9 mouse cellular contexts compared by ENCODE assay signal in the genomic region with DNA sequence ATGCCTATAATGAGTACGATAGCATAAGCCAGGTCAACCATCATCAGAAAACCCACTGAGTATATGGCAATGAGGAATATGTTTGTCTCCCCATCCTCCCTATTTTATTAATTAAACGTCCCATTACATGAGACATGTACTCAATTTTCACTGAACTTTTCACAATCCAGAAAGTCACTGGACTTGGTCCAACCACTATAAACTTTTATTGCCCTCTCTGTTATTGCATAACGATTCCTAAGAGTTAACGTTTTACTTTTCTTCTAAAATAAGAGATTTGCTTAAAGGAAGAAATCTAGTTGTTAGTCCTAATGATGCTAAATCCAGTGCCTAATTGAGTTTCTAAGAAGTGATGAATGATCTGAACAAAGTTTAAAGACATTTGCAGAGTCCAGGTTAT.
"Had no signal": no experiment of that assay in that cellular context is flagged by ENCODE, and none has a peak within 500 bp of the region (broad histone marks: within the 10 kb centered on the region; RNA-seq: fewer than 3 reads in every experiment).

No protein-coding gene starts in this region.

- H3K9me3 ChIP-seq: limb, embryonic 13.5 days; liver, embryonic 12.5 days; megakaryocyte, embryonic 14.5 days; midbrain, embryonic 12.5 days; neural tube, embryonic 15.5 days had no signal

- H3K27me3 ChIP-seq: limb, embryonic 13.5 days; liver, embryonic 12.5 days; megakaryocyte, embryonic 14.5 days; midbrain, embryonic 12.5 days; neural tube, embryonic 15.5 days had no signal

- H3K4me3 ChIP-seq: limb, embryonic 13.5 days; liver, embryonic 12.5 days; megakaryocyte, embryonic 14.5 days; midbrain, embryonic 12.5 days; neural tube, embryonic 15.5 days had no signal

- ATAC-seq: liver, embryonic 12.5 days had no signal

- H3K4me1 ChIP-seq: liver, embryonic 12.5 days; megakaryocyte, embryonic 14.5 days; midbrain, embryonic 12.5 days; neural tube, embryonic 15.5 days had no signal

- H3K9ac ChIP-seq: hindbrain, embryonic 14.5 days; limb, embryonic 13.5 days; liver, embryonic 12.5 days; midbrain, embryonic 12.5 days; neural tube, embryonic 15.5 days had no signal

- H3K4me2 ChIP-seq: hindbrain, embryonic 14.5 days; limb, embryonic 13.5 days; liver, embryonic 12.5 days; midbrain, embryonic 12.5 days; neural tube, embryonic 15.5 days had no signal

- H3K36me3 ChIP-seq: limb, embryonic 13.5 days; liver, embryonic 12.5 days; midbrain, embryonic 12.5 days; neural tube, embryonic 15.5 days had no signal

- H3K27ac ChIP-seq: hindbrain, embryonic 14.5 days; limb, embryonic 13.5 days; liver, embryonic 12.5 days; macrophage; midbrain, embryonic 12.5 days; neural tube, embryonic 15.5 days; stomach, postnatal 0 days had no signal

- DNase-seq: kidney, postnatal 25 days had no signal
